8 mouse cellular contexts compared by ENCODE assay signal in genomic region chr6:83165607-83166242, GRCm38 (mm10). TPM values are rescaled to one million over a fixed set of nuclear protein-coding genes. Genes with fewer than 3 reads are reported as not detected.
DNase-seq lines count a peak whose midpoint lies in the region; ATAC-seq lines count a peak whose summit lies in the region.

Gene Dctn1, plus strand, starts transcription at chr6:83165920.

- peak; percentile 90 for ATAC-seq in intestine, embryonic 14.5 days (replicated peaks; ENCODE audit: low FRiP score, low TSS enrichment, low read depth)

- H3K27ac ChIP-seq in intestine, embryonic 14.5 days (ENCODE audit: low read depth): peak within 1 kb of the TSS; percentile 78

- WGBS in intestine, embryonic 14.5 days: under 1% methylated on average over 52 of the region's 58 CpGs

- peak within 1 kb of the TSS; percentile 84 for H3K4me2 ChIP-seq in intestine, embryonic 14.5 days (ENCODE audit: low read length)

- H3K4me1 ChIP-seq in intestine, embryonic 14.5 days (replicated peaks; ENCODE audit: control insufficient read depth, insufficient read depth, low read length): peaks cover 26% of the 10 kb centered on the region

- no peaks in the 10 kb centered on the region for H3K9me3 ChIP-seq in intestine, embryonic 14.5 days (ENCODE audit: control insufficient read depth, low read length)

- intact Hi-C loops in left cerebral cortex, postnatal 14 days (cut with DNase I): no loop called here

- peaks cover 20% of the 10 kb centered on the region for H3K27me3 ChIP-seq in intestine, embryonic 14.5 days (replicated peaks; ENCODE audit: control insufficient read depth, insufficient read depth, low read length)

- H3K36me3 ChIP-seq in intestine, embryonic 14.5 days (ENCODE audit: control insufficient read depth, insufficient read depth, low read length): peaks cover 5% of the 10 kb centered on the region; the same call in 1 of the 2 replicates

- DNase-seq in adrenal gland, adult (ENCODE audit: inconsistent age in 2 of 2, low spot score in 1 of 2): peak; percentile 96 to 99
- DNase-seq in embryo, embryonic 10.5 days (ENCODE audit: low spot score): peak; percentile 96
- peak; percentile 89 for DNase-seq in gastrocnemius, postnatal 25 days
- DNase-seq in intestine, embryonic 14.5 days (ENCODE audit: low spot score): peak; percentile 99
- DNase-seq in left cerebral cortex, postnatal 14 days (ENCODE audit: low spot score in 2 of 2): peak; percentile 94
- DNase-seq in mesoderm, embryonic 11.5 days (ENCODE audit: low read depth, low spot score): peak; percentile 95
- DNase-seq in right cerebral cortex, postnatal 36 days (ENCODE audit: low spot score in 2 of 2): peak; percentile 86 to 89
- DNase-seq in yolk sac, embryonic 10.5 days (ENCODE audit: low spot score): peak; percentile 91

- H3K4me3 ChIP-seq in intestine, embryonic 14.5 days (ENCODE audit: low read depth, low read length): peak within 1 kb of the TSS; percentile 54

- H3K9ac ChIP-seq in intestine, embryonic 14.5 days (ENCODE audit: low read length): peak within 1 kb of the TSS; percentile 64

RNA-seq across cellular contexts. Expression of gene Dctn1, which starts in this region (rescaled TPM):
- total RNA-seq in gastrocnemius, postnatal 25 days (2021): 100 to 1,000 TPM; 118 to 126 TPM
- 75.3 and 76.0 TPM in 2 replicates for polyA plus RNA-seq in intestine, embryonic 14.5 days (2014; fragmentation: Nextera tagmentation; extraction: Ambion mirVana)
- total RNA-seq in left cerebral cortex, postnatal 14 days (2021): 100 to 1,000 TPM; 341 to 348 TPM

Comparison
In these comparisons a context has a peak if more than half of its experiments do, and no peak if none do; other contexts are left out.
1. Peak in every context shown above with its lines: DNase-seq, ATAC-seq, H3K4me3 ChIP-seq and H3K27ac ChIP-seq.